Mouse (Mus musculus): ENCODE data around the gene Rad51. TPM values are rescaled to one million over a fixed set of nuclear protein-coding genes. Genes with fewer than 3 reads are reported as not detected.

The Rad51 gene
- polyA plus RNA-seq, 1 experiment from 2014 or later, result 10.3 TPM

DNA sequence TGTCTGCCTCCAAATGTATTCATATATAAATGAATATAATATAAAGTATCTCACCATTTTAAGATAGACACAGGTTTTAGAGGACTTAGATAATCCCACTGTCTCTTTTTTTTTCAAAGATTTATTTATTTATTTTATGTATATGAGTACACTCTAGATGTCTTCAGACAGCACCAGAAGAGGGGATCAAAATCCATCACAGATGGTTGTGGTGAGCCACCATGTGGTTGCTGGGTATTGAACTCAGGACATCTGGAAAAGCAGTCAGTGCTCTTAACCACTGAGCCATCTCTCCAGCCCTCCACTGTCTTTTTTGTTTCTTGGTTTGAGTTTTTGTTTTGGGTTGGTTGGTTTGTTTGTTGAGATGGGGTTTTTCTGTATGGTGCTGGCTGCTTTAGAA, 45.2 kb downstream of the Rad51 start:
- Histone ChIP-seq H3K4me1 (replicated peaks; ENCODE audit: control insufficient read depth, insufficient read depth, low read length) (peaks cover 3% of the 10 kb centered on the region), H3K27me3 (replicated peaks; ENCODE audit: control insufficient read depth, insufficient read depth, low read length) (no peaks in the 10 kb centered on the region), H3K4me3 (ENCODE audit: low read depth, low read length) (no peak overlapping the region), H3K36me3 (ENCODE audit: control insufficient read depth, insufficient read depth) (peaks cover 13% of the 10 kb centered on the region), H3K9me3 (ENCODE audit: control insufficient read depth) (no peaks in the 10 kb centered on the region), H3K27ac (ENCODE audit: low read depth, low read length) (no peak overlapping the region), H3K9ac (ENCODE audit: low read depth, low read length) (no peak overlapping the region), H3K4me2 (replicated peaks; ENCODE audit: low read depth) (no peak overlapping the region)
- ATAC-seq, result no peak
- no peak for TF ChIP-seq CTCF (IDR thresholded peaks at IDR 0.05; ENCODE audit: low read depth)

GRCm38 (mm10) chr2:119161247-119161646, 48.7 kb downstream of the Rad51 start:
- Histone ChIP-seq H3K4me1 (replicated peaks; ENCODE audit: control insufficient read depth, insufficient read depth, low read length) (peaks cover 3% of the 10 kb centered on the region; the same call in 1 of the 2 replicates), H3K9ac (ENCODE audit: low read depth, low read length) (no peak overlapping the region), H3K36me3 (ENCODE audit: control insufficient read depth, insufficient read depth) (no peaks in the 10 kb centered on the region), H3K4me2 (replicated peaks; ENCODE audit: low read depth) (no peak overlapping the region), H3K27me3 (replicated peaks; ENCODE audit: control insufficient read depth, insufficient read depth, low read length) (no peaks in the 10 kb centered on the region), H3K27ac (ENCODE audit: low read depth, low read length) (no peak overlapping the region), H3K9me3 (ENCODE audit: control insufficient read depth) (no peaks in the 10 kb centered on the region), H3K4me3 (ENCODE audit: low read depth, low read length) (no peak overlapping the region)
- 68% methylated on average over 2 of the region's 2 CpGs for WGBS
- TF ChIP-seq CTCF (IDR thresholded peaks at IDR 0.05; ENCODE audit: low read depth), result no peak
- no peak for ATAC-seq

DNA sequence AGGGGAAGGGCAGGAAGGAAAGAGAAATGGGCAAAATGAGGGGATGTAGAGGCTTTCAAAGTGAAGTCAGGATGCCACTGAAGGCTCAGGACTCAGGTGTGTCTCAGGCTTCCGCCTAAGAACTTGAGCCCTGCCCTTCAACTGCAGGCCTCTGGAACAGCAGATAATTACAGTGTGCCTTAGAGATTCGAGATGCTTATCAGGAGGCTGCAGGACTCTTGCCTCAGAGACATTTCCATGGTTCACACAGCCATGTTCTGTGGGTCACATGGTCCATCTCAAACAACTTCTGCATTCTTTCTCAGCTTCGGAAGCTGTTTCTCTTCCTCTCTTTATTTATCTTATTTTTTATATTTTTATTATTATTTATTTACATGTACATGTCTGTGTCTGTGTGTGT, 50.5 kb downstream of the Rad51 start:
- Histone ChIP-seq H3K9ac (ENCODE audit: low read depth, low read length) (no peak overlapping the region), H3K27ac (ENCODE audit: low read depth, low read length) (peak overlapping the region; percentile 79), H3K27me3 (replicated peaks; ENCODE audit: control insufficient read depth, insufficient read depth, low read length) (no peaks in the 10 kb centered on the region), H3K4me3 (ENCODE audit: low read depth, low read length) (no peak overlapping the region), H3K9me3 (ENCODE audit: control insufficient read depth) (no peaks in the 10 kb centered on the region), H3K4me1 (replicated peaks; ENCODE audit: control insufficient read depth, insufficient read depth, low read length) (no peaks in the 10 kb centered on the region; the same call in 1 of the 2 replicates), H3K4me2 (replicated peaks; ENCODE audit: low read depth) (0 out of 2 replicates have a peak overlapping the region, but pooled peaks have one; percentile 6), H3K36me3 (ENCODE audit: control insufficient read depth, insufficient read depth) (no peaks in the 10 kb centered on the region)
- TF ChIP-seq CTCF (IDR thresholded peaks at IDR 0.05; ENCODE audit: low read depth), result no peak
- ATAC-seq, result no peak
- 29% methylated on average over 3 of the region's 3 CpGs for WGBS

DNA sequence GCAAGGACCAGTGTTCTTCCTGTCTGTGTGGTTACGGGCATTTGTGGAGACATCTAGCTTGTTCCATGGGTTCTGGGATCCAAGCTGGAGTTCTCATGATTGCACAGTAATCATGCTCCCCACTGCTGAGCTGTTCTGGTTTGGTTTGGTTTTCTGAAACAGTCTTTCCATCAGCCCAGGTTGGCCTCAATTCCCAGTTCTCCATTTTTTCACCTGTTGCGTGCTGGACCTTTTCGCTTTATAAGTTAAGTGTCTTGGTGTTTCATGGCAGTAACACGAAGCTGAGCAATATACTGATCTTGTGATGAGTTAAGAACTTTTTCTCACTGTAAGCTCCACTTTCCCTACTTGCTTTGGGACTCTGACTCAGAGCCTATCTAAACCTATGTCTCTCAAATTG, 51.4 kb downstream of the Rad51 start:
- ATAC-seq, result no peak

GRCm38 (mm10) chr2:119165401-119165800, 52.8 kb downstream of the Rad51 start:
- peak; percentile 39 for TF ChIP-seq CTCF (IDR thresholded peaks at IDR 0.05; ENCODE audit: low read depth)
- Histone ChIP-seq H3K27me3 (replicated peaks; ENCODE audit: control insufficient read depth, insufficient read depth, low read length) (no peaks in the 10 kb centered on the region), H3K4me1 (replicated peaks; ENCODE audit: control insufficient read depth, insufficient read depth, low read length) (no peaks in the 10 kb centered on the region; the same call in 1 of the 2 replicates), H3K9me3 (ENCODE audit: control insufficient read depth) (no peaks in the 10 kb centered on the region), H3K4me3 (ENCODE audit: low read depth, low read length) (no peak overlapping the region), H3K4me2 (replicated peaks; ENCODE audit: low read depth) (no peak overlapping the region), H3K9ac (ENCODE audit: low read depth, low read length) (no peak overlapping the region), H3K36me3 (ENCODE audit: control insufficient read depth, insufficient read depth) (no peaks in the 10 kb centered on the region), H3K27ac (ENCODE audit: low read depth, low read length) (no peak overlapping the region)
- no peak for ATAC-seq

More for the DNA sequence above, 51.4 kb downstream of the Rad51 start:
- no peaks in the 10 kb centered on the region for H3K9me3 ChIP-seq (ENCODE audit: control insufficient read depth)
- H3K4me2 ChIP-seq (replicated peaks; ENCODE audit: low read depth), result no peak overlapping the region
- TF ChIP-seq CTCF (IDR thresholded peaks at IDR 0.05; ENCODE audit: low read depth), result no peak
- no peak overlapping the region; the same call in 1 of the 2 replicates for H3K27ac ChIP-seq (ENCODE audit: low read depth, low read length)
- H3K27me3 ChIP-seq (replicated peaks; ENCODE audit: control insufficient read depth, insufficient read depth, low read length), result no peaks in the 10 kb centered on the region
- no peak overlapping the region for H3K4me3 ChIP-seq (ENCODE audit: low read depth, low read length)
- WGBS, result 79% methylated on average over 4 of the region's 4 CpGs
- no peak overlapping the region for H3K9ac ChIP-seq (ENCODE audit: low read depth, low read length)
- H3K4me1 ChIP-seq (replicated peaks; ENCODE audit: control insufficient read depth, insufficient read depth, low read length), result no peaks in the 10 kb centered on the region; the same call in 1 of the 2 replicates
- H3K36me3 ChIP-seq (ENCODE audit: control insufficient read depth, insufficient read depth), result no peaks in the 10 kb centered on the region

DNA sequence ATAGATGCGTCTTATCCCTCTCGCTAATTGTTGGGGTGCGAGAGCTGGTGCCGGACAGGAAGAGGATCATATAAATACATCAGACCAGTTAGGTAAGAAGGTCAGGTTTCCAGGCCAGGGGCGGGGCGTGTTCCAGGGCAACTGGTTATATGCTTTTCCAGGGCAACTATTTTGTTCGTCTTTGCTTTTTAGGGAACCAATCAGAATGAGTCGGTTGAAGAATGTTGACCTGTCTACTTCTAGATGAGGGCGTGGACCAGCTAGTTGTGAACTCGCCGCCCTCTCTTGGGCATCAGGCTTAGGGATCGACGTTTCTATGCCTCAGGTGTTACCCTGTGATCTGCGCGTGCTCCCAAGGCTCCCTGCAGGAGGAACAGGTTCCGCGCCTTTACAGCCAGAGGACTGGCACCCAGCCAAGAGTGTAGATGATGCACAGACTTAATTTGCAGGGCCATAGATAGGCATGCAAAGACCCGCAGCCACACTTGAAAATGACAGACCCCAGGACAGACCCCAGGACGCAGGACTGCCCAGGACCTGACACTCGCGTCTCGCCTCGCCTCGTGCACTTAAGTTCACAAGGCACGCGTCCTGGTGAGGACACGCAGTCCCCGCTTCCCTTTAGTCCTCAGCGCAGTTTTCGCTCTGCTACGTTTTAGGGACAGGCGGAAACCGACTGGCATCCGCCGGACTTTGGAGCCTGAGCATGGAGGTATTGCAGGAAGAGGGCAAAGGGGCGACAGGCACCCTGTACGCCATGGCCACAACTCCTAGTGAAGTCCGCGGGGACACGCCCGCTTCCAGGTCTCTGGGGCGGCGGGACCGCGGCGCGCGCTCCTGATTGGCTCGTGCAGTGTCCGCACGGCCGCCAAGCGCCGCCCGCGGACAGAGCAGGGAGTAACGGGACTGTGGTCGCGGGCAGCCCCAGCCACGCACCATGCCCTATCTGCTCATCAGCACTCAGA, 54.6 kb downstream of the Rad51 start, which contains the start of gene Gchfr:
TSS of gene Gchfr (plus strand) at position 873 of the 965 bp plus-strand sequence.
- Histone ChIP-seq H3K27ac (ENCODE audit: low read depth, low read length) (peak within 1 kb of the TSS; percentile 79), H3K27me3 (replicated peaks; ENCODE audit: control insufficient read depth, insufficient read depth, low read length) (no peaks in the 10 kb centered on the region), H3K9ac (ENCODE audit: low read depth, low read length) (peak within 1 kb of the TSS; percentile 35), H3K4me1 (replicated peaks; ENCODE audit: control insufficient read depth, insufficient read depth, low read length) (no peaks in the 10 kb centered on the region; the same call in 1 of the 2 replicates), H3K4me2 (replicated peaks; ENCODE audit: low read depth) (peak within 1 kb of the TSS; percentile 81), H3K9me3 (ENCODE audit: control insufficient read depth) (no peaks in the 10 kb centered on the region), H3K36me3 (ENCODE audit: control insufficient read depth, insufficient read depth) (no peaks in the 10 kb centered on the region), H3K4me3 (ENCODE audit: low read depth, low read length) (peak within 1 kb of the TSS; percentile 41)
- peak; percentile 92 for ATAC-seq
- TF ChIP-seq CTCF (IDR thresholded peaks at IDR 0.05; ENCODE audit: low read depth), result peak; percentile 50
- WGBS, result under 1% methylated on average over 60 of the region's 60 CpGs

Data from intestine, postnatal 0 days (tissue).